Mouse (Mus musculus): ENCODE results near the gene Gm8281.
"Not testable (repeated sequence)": the region's sequence is repeated elsewhere in the genome, so short reads cannot be mapped to it uniquely, and the experiment has no call there.

Gm8281 gene

GRCm38 (mm10) chr14:5070611-5071490, at the start of gene Gm8281:
Gm8281 (plus strand) TSS chr14:5071040.
- not testable (repeated sequence) for DNase-seq

- DNase-seq = not testable (repeated sequence)
Observed at GRCm38 (mm10) chr14:5050329-5050728, 20.5 kb upstream of the Gm8281 start, which contains the start of gene 4930555G01Rik. 4930555G01Rik (plus strand) TSS chr14:5050629.

DNA sequence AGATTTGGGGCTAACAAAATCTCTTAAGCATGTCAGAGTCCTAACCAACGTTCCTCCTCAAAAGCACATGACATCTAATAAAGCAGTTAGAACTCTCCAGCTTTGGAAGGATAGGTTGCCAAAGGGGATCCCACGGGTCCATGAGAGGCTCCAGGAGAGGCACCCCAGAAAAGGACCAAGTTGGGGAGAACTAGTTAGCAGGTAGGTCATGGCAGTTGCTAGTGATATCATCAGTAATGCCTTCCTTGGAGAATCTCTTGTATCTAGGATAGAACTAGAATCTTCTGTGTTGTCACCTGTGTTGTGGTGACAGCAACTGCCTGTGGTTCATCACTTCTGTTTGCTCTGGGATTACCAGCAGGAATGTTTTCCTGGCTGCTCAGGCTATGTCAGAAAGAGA, 60.4 kb downstream of the Gm8281 start, which contains the start of gene Gm8279:
Gene Gm8279, plus strand, starts transcription at position 301 of the 400 bp plus-strand sequence.
- not testable (repeated sequence) for DNase-seq
